Mouse (Mus musculus): ENCODE measurements around the gene Tprgl. TPM values are rescaled to one million over a fixed set of nuclear protein-coding genes. Genes with fewer than 3 reads are reported as not detected.
A peak's percentile ranks its signal among the peaks of the same experiment; 100 is the strongest.

Tprgl gene
- total and polyA plus RNA-seq, 3 experiments, result 47.5 to 67.8 (median 64.5) TPM

DNA sequence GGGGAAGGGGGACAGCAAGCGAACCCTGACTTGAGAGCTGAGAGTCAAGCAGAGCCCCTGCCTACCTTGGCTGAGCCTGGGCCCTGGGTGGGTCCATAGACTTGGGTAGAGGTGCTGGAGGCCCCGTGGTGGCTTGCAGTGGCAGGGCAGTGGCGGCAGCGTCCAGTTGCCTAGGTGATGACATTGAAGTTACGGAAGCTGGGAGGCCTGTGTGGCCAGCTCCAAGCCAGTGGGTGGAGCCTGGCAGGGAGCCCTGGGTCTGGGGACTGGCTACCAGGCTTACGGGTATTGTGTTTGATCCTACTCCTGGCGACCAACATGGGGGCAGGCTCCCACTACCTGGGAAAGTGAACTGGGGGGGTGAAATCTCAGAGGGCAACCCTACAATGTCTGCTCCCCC is 44.0 kb downstream of the Tprgl start:
- TF ChIP-seq PAX5 (IDR thresholded peaks at IDR 0.05; ENCODE audit: low read length) (no peak), SMC3 (IDR thresholded peaks at IDR 0.05; ENCODE audit: low read depth, low read length) (no peak), USF1 (IDR thresholded peaks at IDR 0.05; ENCODE audit: low read depth, low read length) (no peak), RAD21 (IDR thresholded peaks at IDR 0.05; ENCODE audit: low read depth, low read length) (no peak)
- Histone ChIP-seq H3K27me3 (replicated peaks) (no peaks in the 10 kb centered on the region), H3K36me3 (replicated peaks in 1 of 2; ENCODE audit: control insufficient read depth in 1 of 2, insufficient read depth in 1 of 2, low read length in 1 of 2) (peaks cover 48 to 87% of the 10 kb centered on the region in 2 experiments), H3K4me1 (ENCODE audit: control insufficient read depth in 1 of 2, insufficient read depth in 2 of 2) (peaks cover 33 to 74% of the 10 kb centered on the region in 2 experiments), H3K9ac (ENCODE audit: insufficient read depth, low read depth) (no peak overlapping the region), H3K4me3 (replicated peaks in 1 of 3; ENCODE audit: low read depth in 2 of 3, low read length in 2 of 3, poor library complexity in 1 of 3) (no peak overlapping the region), H3K79me2 (replicated peaks; ENCODE audit: control insufficient read depth, extremely low read depth, insufficient read depth, poor library complexity, severe bottlenecking) (peaks cover 81% of the 10 kb centered on the region), H3K27ac (ENCODE audit: insufficient read depth, low read depth) (no peak overlapping the region), H3K4me2 (ENCODE audit: insufficient read depth, low read depth, poor library complexity, severe bottlenecking) (no peak overlapping the region), H3K9me3 (replicated peaks; ENCODE audit: low read length) (no peaks in the 10 kb centered on the region)
- in situ Hi-C loops (cut with MboI; ENCODE audit: low pct_ligation_motif_present, low pct_unique_long_range_greater_than_20kb, low sequenced_read_pairs), result loop anchor here (25.0 kb wide), 1 partner anchor 1829 kb away; the partner anchor contains the start of genes Hes3 and Icmt
- dilution Hi-C loops (cut with MboI; ENCODE audit: extremely low pct_ligation_motif_present, extremely low pct_unique_long_range_greater_than_20kb, low sequenced_read_pairs), result no loop called here
- no peak for DNase-seq (ENCODE audit: extremely low read depth)

DNA sequence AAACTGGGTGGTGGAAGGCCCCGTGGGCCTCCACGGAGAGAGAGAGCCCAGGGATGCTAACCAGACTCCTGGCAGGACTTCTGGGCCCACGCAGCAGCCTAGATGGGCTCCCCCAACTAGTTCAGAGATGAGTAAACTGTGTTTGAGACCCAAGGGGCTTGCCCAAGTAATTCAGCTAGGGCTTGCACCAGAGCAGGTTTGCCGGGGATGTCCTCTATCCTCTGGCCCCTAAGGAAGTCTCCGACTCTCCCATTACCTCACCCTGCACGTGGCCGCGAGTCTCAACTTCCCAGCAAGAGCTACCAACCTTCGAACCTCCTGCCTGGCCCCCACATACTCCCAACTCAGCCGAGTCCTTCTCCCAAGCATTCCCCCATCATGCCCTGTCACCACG is 50.6 kb downstream of the Tprgl start:
- DNase-seq (ENCODE audit: extremely low read depth), result peak; percentile 70
- H3K9me3 ChIP-seq (replicated peaks; ENCODE audit: low read length), result no peaks in the 10 kb centered on the region
- peaks cover 50% of the 10 kb centered on the region for H3K79me2 ChIP-seq (replicated peaks; ENCODE audit: control insufficient read depth, extremely low read depth, insufficient read depth, poor library complexity, severe bottlenecking)
- no peaks in the 10 kb centered on the region for H3K27me3 ChIP-seq (replicated peaks)
- peaks cover 56 to 93% of the 10 kb centered on the region in 2 experiments for H3K4me1 ChIP-seq (ENCODE audit: control insufficient read depth in 1 of 2, insufficient read depth in 2 of 2)
- H3K27ac ChIP-seq (ENCODE audit: insufficient read depth, low read depth), result peak overlapping the region; percentile 81
- TF ChIP-seq EP300 (IDR thresholded peaks at IDR 0.05; ENCODE audit: low read length) (peak; percentile 69), JUN (IDR thresholded peaks at IDR 0.05; ENCODE audit: insufficient read depth, low read depth, low read length) (peak; percentile 57; the same call in 1 of the 2 replicates), MAZ (IDR thresholded peaks at IDR 0.05; ENCODE audit: low read depth, low read length) (no peak), TBP (conservative IDR thresholded peaks at IDR 0.05; ENCODE audit: low read depth, low read length) (0 out of 2 replicates have a peak, but pooled peaks have one; percentile 33), BHLHE40 (IDR thresholded peaks at IDR 0.05; ENCODE audit: low read depth, low read length) (peak; percentile 97), UBTF (IDR thresholded peaks at IDR 0.05; ENCODE audit: low read depth, low read length) (no peak), SIN3A (IDR thresholded peaks at IDR 0.05; ENCODE audit: low read length) (peak; percentile 71; the same call in 1 of the 2 replicates), RCOR1 (conservative IDR thresholded peaks at IDR 0.05; ENCODE audit: low read depth, low read length) (peak; percentile 44; the same call in 1 of the 2 replicates), MYC (IDR thresholded peaks at IDR 0.05; ENCODE audit: low read depth, low read length) (peak; percentile 94), JUND (conservative IDR thresholded peaks at IDR 0.05; ENCODE audit: low read depth, low read length) (peak; percentile 69), NELFE (IDR thresholded peaks at IDR 0.05; ENCODE audit: low read depth, low read length) (no peak), ETS1 (conservative IDR thresholded peaks at IDR 0.05; ENCODE audit: low read depth, low read length) (peak; percentile 98), KAT2A (IDR thresholded peaks at IDR 0.05; ENCODE audit: insufficient replicate concordance, low read length) (no peak), MAX (IDR thresholded peaks at IDR 0.05; ENCODE audit: low read length) (peak; percentile 91), USF2 (conservative IDR thresholded peaks at IDR 0.05; ENCODE audit: low read depth, low read length) (0 out of 2 replicates have a peak, but pooled peaks have one; percentile 12), CHD1 (IDR thresholded peaks at IDR 0.05; ENCODE audit: low read depth, low read length) (no peak), MXI1 (IDR thresholded peaks at IDR 0.05; ENCODE audit: low read depth, low read length) (peak; percentile 89; the same call in 1 of the 2 replicates), MEF2A (IDR thresholded peaks at IDR 0.05; ENCODE audit: borderline replicate concordance, low read depth, low read length) (0 out of 2 replicates have a peak, but pooled peaks have one; percentile 56), IRF4 (IDR thresholded peaks at IDR 0.05; ENCODE audit: low read depth, low read length) (peak; percentile 95), TCF12 (IDR thresholded peaks at IDR 0.05; ENCODE audit: low read depth, low read length) (peak; percentile 45; the same call in 1 of the 2 replicates), CHD2 (IDR thresholded peaks at IDR 0.05; ENCODE audit: low read length) (peak; percentile 64; the same call in 1 of the 2 replicates), USF1 (IDR thresholded peaks at IDR 0.05; ENCODE audit: low read depth, low read length) (peak; percentile 20; the same call in 1 of the 2 replicates), MAFK (IDR thresholded peaks at IDR 0.05; ENCODE audit: insufficient replicate concordance, low read length) (no peak)
- dilution Hi-C loops (cut with MboI; ENCODE audit: extremely low pct_ligation_motif_present, extremely low pct_unique_long_range_greater_than_20kb, low sequenced_read_pairs), result no loop called here
- peak overlapping the region; percentile 9; the same call in 1 of the 2 replicates for H3K9ac ChIP-seq (ENCODE audit: insufficient read depth, low read depth)
- peak overlapping the region in 1 of 3 experiments; percentile 17 for H3K4me3 ChIP-seq (replicated peaks in 1 of 3; ENCODE audit: low read depth in 2 of 3, low read length in 2 of 3, poor library complexity in 1 of 3)
- peak overlapping the region; percentile 73 for H3K4me2 ChIP-seq (ENCODE audit: insufficient read depth, low read depth, poor library complexity, severe bottlenecking)
- in situ Hi-C loops (cut with MboI; ENCODE audit: low pct_ligation_motif_present, low pct_unique_long_range_greater_than_20kb, low sequenced_read_pairs), result loop anchor here (25.0 kb wide), 1 partner anchor 1823 kb away; the partner anchor contains the start of genes Hes3 and Icmt
- peaks cover 16 to 59% of the 10 kb centered on the region in 2 experiments for H3K36me3 ChIP-seq (replicated peaks in 1 of 2; ENCODE audit: control insufficient read depth in 1 of 2, insufficient read depth in 1 of 2, low read length in 1 of 2)
